Mouse (Mus musculus): ENCODE results near the gene Smok3c. TPM values are rescaled to one million over a fixed set of nuclear protein-coding genes. Genes with fewer than 3 reads are reported as not detected.

Gene Smok3c
- total RNA-seq (2023): not detected in 4 replicates

DNA sequence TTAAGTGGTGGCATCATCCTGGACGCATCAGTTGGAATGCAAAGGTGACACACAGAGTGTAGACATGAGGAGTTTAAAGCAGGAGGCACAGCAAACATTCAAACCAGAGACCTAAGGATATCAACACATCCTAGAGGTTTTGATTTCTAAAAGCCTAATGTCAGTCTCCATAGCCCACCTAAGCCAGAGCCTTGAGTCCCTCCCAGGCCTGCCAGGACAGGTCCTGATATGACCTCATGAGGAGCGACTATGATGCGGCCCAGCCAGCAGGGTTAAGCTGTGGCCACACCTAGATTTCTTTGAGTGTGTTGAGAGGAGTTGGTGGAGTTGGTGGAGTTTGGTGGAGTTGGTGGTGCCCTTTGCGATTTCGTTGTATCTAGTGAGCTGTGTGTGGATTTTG lies at the start of gene Smok3c:
Gene Smok3c, plus strand, starts transcription at position 301 of the 400 bp plus-strand sequence.

DNA sequence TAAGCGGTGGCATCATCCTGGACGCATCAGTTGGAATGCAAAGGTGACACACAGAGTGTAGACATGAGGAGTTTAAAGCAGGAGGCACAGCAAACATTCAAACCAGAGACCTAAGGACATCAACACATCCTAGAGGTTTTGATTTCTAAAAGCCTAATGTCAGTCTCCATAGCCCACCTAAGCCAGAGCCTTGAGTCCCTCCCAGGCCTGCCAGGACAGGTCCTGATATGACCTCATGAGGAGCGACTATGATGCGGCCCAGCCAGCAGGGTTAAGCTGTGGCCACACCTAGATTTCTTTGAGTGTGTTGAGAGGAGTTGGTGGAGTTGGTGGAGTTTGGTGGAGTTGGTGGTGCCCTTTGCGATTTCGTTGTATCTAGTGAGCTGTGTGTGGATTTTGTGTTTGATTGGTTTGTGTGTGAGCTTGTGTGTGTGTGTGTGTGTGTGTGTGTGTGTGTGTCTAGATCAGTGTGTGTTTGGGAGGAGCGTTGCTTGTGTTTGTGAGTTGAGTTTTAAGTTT lies 32.0 kb upstream of the Smok3c start, which contains the start of the genes Smok3a and Smok3b:
Gene Smok3a, plus strand, starts transcription at position 301 of the 519 bp plus-strand sequence.
Gene Smok3b, plus strand, starts transcription at position 469 of the 519 bp plus-strand sequence.

DNA sequence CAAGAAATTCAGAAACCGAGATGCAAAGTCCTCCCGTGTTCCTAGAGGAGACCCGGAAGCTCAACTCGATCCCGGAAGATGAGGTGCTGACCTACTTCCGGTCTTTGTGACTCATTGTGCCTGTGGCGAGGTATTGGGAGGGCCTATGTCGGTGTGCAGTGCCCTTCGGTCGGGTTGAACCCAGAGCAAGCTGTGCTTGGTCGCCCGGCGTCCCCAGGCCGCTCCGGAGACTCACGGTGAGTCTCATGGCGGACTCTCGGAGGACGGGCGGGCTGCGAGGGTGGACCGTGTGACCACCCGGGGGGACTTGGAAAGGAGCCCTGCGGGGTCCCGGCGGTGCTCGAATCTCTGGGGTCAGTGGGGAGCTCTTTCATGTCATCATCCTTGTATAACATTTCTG lies 32.0 kb downstream of the Smok3c start, which contains the start of gene Zkscan1:
Gene Zkscan1, plus strand, starts transcription at position 89 of the 400 bp plus-strand sequence.

Other genes with a start within 250 kb of the Smok3c start
- 0.45 to 3.5 TPM (median 2.1 TPM) in 4 replicates for gene Pilra, start 216.9 kb upstream of the Smok3c start, total RNA-seq (2023)
- 1.3 to 2.3 TPM (median 1.9 TPM) in 4 replicates for gene Pilrb1, start 195.1 kb upstream of the Smok3c start, total RNA-seq (2023)
- gene Pilrb2, start 181.4 kb upstream of the Smok3c start, total RNA-seq (2023): 0.81 to 2.7 TPM in 2 of 4 replicates, not detected in the others
- gene Cyp3a13, start 131.6 kb upstream of the Smok3c start, total RNA-seq (2023): not detected in 4 replicates
- not detected in 4 replicates for gene Gjc3, start 90.1 kb upstream of the Smok3c start, total RNA-seq (2023)
- not detected in 4 replicates for gene Azgp1, start 71.7 kb upstream of the Smok3c start, total RNA-seq (2023)
- not detected in 4 replicates for gene Smok3a, start 31.9 kb upstream of the Smok3c start, total RNA-seq (2023)
- gene Smok3b, start 31.8 kb upstream of the Smok3c start, total RNA-seq (2023): not detected in 4 replicates
- 16.7 to 18.6 TPM (median 17.1 TPM) in 4 replicates for gene Zkscan1, start 31.9 kb downstream of the Smok3c start, total RNA-seq (2023)
- 7.5 to 14.3 TPM (median 10.9 TPM) in 4 replicates for gene Zscan21, start 63.7 kb downstream of the Smok3c start, total RNA-seq (2023)
- gene Zfp113, start 102.5 kb downstream of the Smok3c start, total RNA-seq (2023): 8.3 to 11.6 TPM (median 9.5 TPM) in 4 replicates
- gene Cops6, start 107.9 kb downstream of the Smok3c start, total RNA-seq (2023): 48.8 to 54.2 TPM (median 50.0 TPM) in 4 replicates
- 33.4 to 38.4 TPM (median 35.6 TPM) in 4 replicates for gene Ap4m1, start 118.8 kb downstream of the Smok3c start, total RNA-seq (2023)
- 50.1 to 67.0 TPM (median 54.9 TPM) in 4 replicates for gene Mcm7, start 119.2 kb downstream of the Smok3c start, total RNA-seq (2023)
- 27.6 to 29.1 TPM (median 28.3 TPM) in 4 replicates for gene Taf6, start 134.3 kb downstream of the Smok3c start, total RNA-seq (2023)
- gene Cnpy4, start 134.3 kb downstream of the Smok3c start, total RNA-seq (2023): 14.6 to 16.4 TPM (median 15.4 TPM) in 4 replicates
- gene Mblac1, start 141.1 kb downstream of the Smok3c start, total RNA-seq (2023): 0.91 to 1.6 TPM (median 1.3 TPM) in 4 replicates
- gene Nxpe5, start 172.7 kb downstream of the Smok3c start, total RNA-seq (2023): not detected in 4 replicates
- 30.0 to 42.9 TPM (median 38.4 TPM) in 4 replicates for gene Lamtor4, start 202.3 kb downstream of the Smok3c start, total RNA-seq (2023)
- 47.3 to 60.1 TPM (median 49.0 TPM) in 4 replicates for gene BC037034, start 210.8 kb downstream of the Smok3c start, total RNA-seq (2023)
- gene Gal3st4, start 219.6 kb downstream of the Smok3c start, total RNA-seq (2023): not detected in 4 replicates
- gene Gm43720, start 226.8 kb downstream of the Smok3c start, total RNA-seq (2023): not detected in 4 replicates
- 2.0 to 3.0 TPM (median 2.0 TPM) in 4 replicates for gene Gpc2, start 226.8 kb downstream of the Smok3c start, total RNA-seq (2023)
- gene Stag3, start 227.0 kb downstream of the Smok3c start, total RNA-seq (2023): 0.12 TPM in 1 of 4 replicates, not detected in the others